Mouse (Mus musculus): ENCODE data around the gene Fam83b.

Fam83b gene

GRCm38 (mm10) chr9:76566515-76567280 lies at the start of gene Fam83b:
Gene Fam83b (minus strand): TSS chr9:76567116.
- DNase-seq, result peak; percentile 69 to 79

DNA sequence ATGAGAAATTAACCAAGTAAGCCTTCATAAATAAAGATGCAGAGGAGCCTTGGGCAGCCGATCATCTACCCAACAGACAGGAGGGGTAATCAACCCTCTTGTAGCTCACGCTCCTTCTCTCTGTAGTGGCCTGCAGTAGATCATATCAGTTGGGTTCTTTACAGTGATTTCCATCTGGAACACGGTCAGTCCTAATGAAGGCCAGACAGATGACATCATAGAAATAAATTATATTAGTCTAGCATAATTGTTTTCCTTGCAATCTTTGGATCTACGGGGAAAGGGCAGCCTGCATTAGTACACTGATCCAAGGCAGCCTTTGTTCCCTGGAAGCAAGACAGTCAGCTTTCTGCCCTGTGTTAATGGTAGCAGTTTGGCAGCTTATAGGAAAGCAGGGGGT lies 47.2 kb upstream of the Fam83b start:
- DNase-seq, result no peak

- no peak for DNase-seq
These were observed 36.8 kb upstream of the Fam83b start for GRCm38 (mm10) chr9:76603744-76604143.

DNA sequence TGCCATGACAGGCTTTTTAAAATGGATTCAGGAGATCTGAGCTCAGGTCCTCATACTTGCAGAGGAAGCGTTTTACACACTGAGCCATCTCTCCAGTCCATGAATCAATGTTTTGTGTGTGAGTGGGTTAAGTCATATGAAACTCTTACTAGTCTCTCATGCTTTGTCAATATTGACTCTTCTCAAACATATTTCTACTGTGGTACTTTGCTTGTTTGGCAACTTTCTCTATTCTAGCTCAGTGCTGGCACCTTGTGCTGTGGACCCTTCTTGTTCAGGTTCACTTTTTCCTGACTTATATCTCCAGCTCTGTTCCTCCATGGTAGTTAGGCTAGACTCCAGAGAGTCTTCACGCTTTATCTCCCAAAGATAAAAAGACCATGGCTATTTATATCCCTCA lies 36.0 kb upstream of the Fam83b start:
- DNase-seq, result no peak

GRCm38 (mm10) chr9:76597395-76597794 lies 30.5 kb upstream of the Fam83b start:
- DNase-seq, result no peak

DNA sequence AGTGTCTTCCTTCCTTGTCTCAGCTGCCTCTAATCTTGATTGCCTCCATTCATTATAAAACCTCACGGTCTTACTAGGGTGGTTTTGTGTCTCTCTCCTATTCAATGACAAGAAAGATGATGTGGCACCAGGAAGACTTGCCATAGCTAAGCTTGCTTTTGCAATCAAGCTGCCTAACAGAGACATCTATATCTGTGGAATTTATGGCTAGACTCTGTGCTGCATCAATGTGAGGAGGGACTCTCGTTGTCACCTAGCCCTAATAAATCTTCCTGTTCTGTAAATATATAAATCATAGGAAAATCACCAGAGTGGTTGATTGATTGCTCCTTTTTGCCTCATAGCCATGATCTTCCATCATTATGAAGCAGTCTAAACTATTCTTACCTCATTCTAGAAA lies 26.9 kb upstream of the Fam83b start:
- no peak for DNase-seq

DNA sequence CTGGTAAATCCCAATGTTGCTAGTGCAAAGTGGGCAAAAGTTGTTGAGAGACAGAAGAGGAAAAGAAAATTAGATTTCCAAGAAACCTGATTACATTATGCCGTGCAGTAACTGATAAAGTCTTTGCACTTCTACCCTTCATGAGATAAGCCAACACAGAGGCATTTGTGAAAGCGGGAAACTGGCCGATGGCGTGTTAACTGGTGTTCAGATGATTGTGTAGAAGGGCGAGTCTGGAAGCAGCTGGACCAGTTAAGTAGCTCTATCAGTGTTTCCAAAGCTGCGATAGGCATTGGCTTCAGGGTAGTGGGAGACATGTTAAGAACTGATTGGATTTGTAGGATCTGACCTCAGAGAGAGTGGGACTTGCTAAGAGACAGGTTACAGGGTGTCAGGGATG lies 17.0 kb upstream of the Fam83b start:
- DNase-seq, result no peak

DNA sequence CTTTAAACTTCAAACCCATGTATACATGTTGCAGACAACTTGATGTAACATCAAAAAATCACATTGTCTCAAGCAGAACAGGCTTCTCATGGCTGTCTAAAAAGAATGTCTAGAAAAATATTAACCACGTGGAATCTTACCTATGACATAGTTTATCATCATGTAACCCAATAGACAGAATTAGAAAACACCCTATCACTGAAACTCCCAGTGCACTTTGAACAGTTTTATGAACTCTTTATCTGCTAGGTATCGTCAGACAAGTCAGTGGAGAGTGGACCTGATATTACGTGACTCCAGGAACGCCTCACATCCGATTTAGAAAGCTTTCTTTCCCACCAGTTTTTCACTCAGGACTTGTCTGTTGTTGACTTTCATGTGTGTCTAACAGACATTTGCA lies 15.1 kb upstream of the Fam83b start:
- no peak for DNase-seq

- DNase-seq, result no peak
These were observed 352 bp upstream of the Fam83b start for GRCm38 (mm10) chr9:76567281-76567655.

DNA sequence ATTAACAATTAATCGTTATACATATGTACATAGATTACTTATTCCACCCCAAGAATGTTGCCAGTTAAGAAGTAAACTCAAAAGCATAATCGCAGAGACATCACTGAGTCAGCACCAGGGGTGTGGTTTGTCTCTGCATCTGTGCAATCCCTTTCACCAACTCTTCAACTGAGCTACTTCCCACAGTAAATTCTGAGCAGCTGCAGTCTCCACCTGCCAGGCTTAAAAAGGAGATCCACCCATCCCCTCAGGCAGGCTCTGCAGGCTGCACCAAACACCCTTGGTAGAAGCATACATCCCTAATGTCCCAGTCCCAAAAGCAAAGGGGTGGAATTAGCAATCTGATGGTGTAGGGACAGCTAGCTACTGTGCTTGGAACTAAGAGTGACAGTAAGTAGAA lies 1.3 kb downstream of the Fam83b start:
- no peak for DNase-seq

DNA sequence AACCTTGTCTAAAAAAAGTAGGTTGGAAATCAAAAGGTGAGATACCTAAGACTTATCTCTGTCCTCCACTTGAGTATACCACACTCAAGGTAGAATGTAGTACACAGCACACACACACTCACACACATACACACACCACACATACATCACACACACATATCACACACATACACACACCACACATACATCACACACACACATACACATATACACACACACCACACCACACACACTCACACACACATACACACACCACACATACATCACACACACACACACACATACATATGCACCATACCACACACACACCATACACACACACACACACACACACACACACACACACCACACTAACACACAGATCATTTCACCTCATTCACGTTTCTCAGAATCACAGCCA lies 2.8 kb downstream of the Fam83b start:
- no peak for DNase-seq

DNA sequence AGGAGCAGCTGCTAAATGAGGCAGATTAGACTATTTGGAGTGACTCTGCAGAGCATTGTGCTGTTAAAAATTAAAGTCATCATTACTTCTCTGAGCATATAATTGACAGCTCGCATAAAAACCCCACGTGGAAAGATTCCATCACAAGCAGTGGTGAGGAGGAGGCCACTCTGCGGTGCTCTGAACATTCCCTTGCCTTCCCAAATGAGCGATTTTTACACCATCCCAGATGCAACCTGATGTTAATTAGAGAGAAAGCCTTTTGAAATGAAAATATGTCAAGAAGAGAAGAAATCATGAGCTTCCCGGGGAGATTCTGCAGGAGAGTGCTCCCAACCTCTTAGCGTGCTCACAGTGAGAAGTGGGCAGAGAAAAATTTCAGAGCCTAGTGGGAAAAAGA lies 4.1 kb downstream of the Fam83b start:
- no peak for DNase-seq

DNA sequence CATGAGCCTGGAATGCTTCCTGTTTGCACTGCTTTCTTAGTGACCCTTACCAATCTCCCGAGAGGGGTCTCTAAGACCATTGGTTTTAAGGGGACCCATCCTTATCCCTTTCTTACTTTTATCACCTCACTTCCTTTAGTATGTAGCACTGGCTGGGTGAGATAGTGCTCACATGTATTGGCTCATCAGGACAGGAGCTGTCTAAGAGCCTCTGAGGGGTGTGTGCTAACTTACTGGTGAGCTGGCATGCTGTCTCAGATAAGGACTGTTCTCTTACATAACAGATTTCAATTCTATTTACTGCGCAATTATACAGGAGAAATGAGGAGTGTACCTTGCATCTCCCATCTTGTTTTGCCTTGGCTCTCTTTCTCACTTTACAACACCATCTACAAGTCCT lies 7.7 kb downstream of the Fam83b start:
- DNase-seq, result no peak

DNA sequence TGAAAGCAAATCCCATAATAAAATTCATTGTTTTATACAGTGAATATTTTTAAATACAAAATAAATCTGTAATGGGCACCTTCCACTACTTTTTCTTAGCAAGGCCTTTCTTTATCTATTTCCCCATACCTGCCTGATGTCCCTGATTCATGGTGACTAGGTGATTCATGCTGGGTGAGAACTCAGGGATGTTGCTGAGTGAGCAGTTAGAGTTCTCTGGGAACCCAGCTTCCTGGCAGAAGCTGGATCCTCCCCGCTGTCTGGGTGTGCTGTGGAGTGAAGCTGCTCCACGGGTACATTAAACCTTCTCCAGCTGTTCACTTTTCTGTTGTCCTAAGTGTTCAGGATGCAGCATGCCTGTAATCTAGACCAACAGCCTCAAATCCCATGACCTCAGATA lies 13.2 kb downstream of the Fam83b start:
- DNase-seq, result no peak

DNA sequence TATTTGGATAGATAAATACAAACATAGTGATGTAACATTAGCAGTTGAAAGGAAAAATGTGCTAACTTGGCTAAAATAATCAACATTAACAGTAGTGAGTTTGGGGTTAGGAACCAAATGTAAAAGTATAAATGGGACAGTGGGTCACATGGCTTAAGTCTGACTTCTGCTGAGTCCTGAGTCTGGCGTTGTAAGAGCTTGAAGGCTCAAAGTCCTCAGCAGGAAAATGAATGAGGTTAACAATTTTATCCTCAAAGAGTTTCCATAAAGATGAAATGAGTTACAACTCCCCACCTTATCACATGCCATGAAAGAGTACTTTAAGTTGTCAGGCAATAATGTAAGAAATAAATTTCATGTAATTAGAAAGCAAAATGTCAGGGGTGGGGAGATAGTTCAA lies 13.8 kb downstream of the Fam83b start:
- DNase-seq, result no peak

- DNase-seq, result no peak
These were observed 20.2 kb downstream of the Fam83b start for GRCm38 (mm10) chr9:76546714-76547113.

DNA sequence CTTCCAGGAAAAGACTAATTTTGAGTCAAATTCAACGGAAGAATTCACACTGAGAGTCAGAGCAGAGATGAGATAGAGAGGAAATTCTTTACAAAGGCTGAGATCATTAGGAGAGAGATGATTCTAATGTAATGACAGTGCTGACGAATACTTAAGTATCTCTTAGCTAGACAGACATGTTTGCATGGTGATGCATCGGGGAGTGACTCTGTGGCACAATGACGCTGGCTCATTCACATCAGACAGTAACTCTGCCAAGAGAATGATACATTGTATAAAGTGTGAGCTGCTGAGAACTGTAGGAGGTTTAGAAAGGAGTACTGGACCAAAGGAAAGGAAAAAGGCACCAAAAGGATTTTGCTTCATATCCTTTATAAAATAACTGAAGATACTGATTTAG lies 26.2 kb downstream of the Fam83b start:
- DNase-seq, result no peak

DNA sequence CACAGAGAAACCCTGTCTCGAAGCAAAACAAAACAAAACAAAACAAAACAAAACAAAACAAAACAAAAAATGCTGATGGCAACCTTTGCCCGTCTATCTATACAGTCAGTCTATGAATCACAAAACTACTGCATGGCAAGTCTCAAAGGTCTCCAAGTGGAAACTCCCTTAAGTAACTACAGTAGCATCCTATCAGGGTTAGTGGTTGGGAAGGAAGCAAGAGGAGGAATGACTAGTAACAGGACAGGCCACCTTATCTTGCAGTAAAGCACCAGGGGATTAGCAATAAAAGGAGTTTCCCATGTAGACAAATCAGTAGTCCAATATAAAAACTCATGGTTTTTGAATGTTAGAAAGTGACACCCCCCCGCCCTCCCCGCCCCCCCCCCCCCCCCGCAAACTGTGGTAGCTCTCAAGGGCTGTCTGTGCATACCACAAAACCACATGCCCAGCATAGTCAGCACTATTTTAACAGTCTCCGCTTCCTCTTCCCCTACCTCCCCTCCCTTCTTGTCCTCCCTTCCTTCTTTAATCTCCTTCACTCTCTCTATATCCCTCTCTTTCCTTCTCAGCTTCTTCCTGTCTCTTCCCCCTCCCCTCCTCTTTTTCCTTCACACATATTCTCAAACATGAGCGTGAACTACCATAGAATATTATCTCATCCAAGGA lies 26.8 kb downstream of the Fam83b start:
- DNase-seq, result no peak

GRCm38 (mm10) chr9:76539271-76539670 lies 27.6 kb downstream of the Fam83b start:
- no peak for DNase-seq

DNA sequence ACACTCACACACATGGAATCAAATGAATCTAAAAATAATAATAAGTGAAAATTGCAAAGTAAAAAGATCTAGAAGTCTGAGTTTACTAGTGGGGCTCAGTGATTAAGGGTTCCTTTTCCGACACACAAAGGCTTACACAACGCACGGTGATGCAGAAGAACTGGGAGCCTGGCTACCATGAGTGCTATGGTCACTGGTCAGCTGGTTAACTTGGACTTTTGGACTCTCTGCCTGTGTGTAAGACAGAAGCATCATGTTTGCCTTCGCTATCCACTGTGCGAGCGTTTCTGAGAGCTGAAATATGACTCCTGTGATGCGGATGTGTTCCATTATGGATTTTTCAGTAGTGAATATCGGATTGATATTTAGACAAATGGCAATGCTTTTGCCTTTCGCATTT lies 30.9 kb downstream of the Fam83b start:
- no peak for DNase-seq

DNA sequence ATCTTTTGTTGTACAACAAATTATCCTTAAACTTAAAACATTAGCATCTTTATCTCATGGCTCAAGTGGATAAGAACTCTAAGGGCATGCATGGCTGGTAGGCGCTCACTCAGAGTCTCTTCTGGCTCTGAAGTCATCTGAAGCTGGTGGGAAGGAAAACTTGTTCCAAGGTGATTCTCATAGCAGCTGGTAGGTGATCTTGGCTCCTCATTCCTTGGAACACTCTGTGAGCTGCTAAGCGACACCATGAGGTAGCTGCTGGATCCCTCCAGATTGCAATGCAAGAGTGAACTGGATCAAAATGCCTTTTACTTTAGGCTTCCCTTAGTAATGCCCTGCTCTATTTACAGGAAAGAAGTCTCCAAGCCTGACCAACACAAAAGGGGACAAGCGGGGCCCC lies 34.5 kb downstream of the Fam83b start:
- DNase-seq, result no peak

DNA sequence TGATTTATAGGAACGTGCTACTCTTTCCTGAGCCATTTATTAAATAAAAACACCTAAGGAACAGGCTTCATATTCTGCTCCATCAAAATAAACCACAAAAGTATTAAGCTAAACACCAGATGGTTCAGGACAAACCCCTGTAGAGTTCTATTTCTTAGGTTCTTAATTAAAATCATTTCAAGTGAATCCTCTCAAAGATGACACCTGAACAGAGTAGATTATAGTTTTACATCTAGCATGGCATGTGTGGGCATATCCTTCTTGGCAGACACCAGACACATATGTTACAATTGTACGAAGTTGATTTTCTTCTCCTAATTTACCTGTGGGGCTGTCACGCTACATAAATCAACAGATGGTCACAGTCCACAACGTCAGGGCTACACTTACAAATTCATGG lies 35.5 kb downstream of the Fam83b start:
- DNase-seq, result no peak

GRCm38 (mm10) chr9:76525592-76525991 lies 41.3 kb downstream of the Fam83b start:
- no peak for DNase-seq

DNA sequence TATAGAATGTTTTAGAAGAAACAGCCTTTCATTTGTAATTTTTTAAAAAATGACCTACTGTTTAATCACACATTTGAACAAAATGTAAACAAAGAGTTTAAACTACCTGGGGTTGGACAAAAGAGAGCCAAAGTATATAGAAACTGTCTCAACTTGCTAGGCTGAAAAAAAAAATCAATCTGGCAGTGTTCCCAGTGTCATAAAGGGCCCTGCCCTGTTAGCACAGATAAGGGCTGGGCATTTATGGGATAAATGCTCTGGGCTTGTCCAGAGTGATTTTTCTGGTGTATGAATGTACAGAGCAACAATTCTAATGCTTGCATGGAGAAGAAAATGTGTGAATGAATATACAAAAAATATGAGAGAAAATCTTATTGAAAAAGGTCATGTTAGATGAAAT lies 43.8 kb downstream of the Fam83b start:
- no peak for DNase-seq

DNA sequence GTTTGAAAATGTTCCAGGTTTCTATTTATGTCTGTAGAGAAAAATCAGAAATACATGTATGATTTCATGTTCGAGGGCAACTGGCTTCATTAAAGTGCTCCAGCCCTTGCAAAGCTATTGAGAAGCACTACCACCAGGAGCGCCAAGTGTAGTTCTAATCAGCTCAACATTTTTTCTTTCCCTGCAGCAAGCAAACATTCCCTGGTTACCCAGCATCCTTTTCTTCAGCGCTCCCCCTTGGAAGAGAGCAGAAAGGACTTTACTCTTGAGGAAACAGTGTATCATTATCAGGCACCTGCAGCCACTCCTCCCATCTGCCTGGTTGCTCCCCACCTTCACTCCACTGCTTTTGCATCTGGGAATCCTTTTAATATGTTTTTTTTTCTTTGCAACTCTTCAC lies 45.3 kb downstream of the Fam83b start:
- DNase-seq, result no peak
